Mouse (Mus musculus): ENCODE data around the gene Prep.

DNA sequence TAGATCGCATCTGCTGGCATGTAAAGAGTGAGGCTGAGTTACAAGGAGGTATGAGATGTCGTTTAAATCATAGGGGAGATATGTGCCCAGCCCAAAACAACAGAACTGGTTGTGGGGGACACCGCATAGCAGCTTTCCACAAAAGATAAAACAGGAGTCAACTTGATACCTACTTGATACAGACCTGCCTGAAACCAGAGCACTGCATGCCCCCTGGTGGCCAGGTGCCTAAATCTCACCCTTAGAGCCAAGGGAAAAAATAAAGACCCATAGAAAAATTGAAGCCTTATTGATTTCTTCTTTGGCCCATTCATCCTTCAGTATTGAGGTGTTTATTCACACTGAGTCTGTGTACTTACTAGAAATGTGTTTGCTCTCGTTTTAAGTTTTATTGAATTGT, 65.4 kb downstream of the Prep start:
- peak; percentile 71 for TF ChIP-seq CTCF (IDR thresholded peaks at IDR 0.05; ENCODE audit: control insufficient read depth, insufficient read depth, low read length)
- no peak for TF ChIP-seq POLR2A (IDR thresholded peaks at IDR 0.05; ENCODE audit: borderline replicate concordance, control insufficient read depth, low read depth, low read length)

Data from bone marrow, adult 2 months (tissue).